13 mouse cellular contexts compared by ENCODE assay signal in the genomic region with DNA sequence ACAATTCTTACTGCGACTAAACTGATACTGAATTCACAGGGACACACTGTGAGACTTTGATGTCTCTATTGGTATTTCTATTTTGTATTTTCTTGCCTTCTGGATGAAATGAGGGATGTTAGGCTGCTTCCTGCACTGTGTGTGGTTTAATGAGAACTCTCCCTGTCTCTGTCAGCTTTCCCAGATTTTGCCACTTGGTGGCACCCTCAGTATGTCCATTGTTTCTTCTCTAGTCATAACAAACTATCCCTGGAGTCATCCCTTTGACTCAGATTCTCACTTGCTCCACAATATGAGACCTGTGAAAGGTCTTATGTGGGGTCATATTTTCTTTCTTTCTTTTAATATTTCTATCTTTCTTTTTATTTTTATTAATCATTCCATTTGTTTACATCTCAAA. TPM values are rescaled to one million over a fixed set of nuclear protein-coding genes. Genes with fewer than 3 reads are reported as not detected.
DNase-seq lines count a peak whose midpoint lies in the region; ATAC-seq and TF ChIP-seq lines count a peak whose summit lies in the region.
"Had no signal": no experiment of that assay in that cellular context is flagged by ENCODE, and none has a peak within 500 bp of the region (broad histone marks: within the 10 kb centered on the region; RNA-seq: fewer than 3 reads in every experiment).

No protein-coding gene starts in this region.

- no peaks in the 10 kb centered on the region for H3K4me1 ChIP-seq in hindbrain, postnatal 0 days (ENCODE audit: insufficient read depth, low read length)
- H3K4me1 ChIP-seq in hindbrain, embryonic 14.5 days (replicated peaks; ENCODE audit: control insufficient read depth, insufficient read depth, low read length), result no peaks in the 10 kb centered on the region

- H3K9me3 ChIP-seq in hindbrain, postnatal 0 days (ENCODE audit: low read length), result no peaks in the 10 kb centered on the region
- H3K9me3 ChIP-seq in hindbrain, embryonic 14.5 days (ENCODE audit: control insufficient read depth, low read length), result 0 out of 2 replicates have a peak, but pooled peaks cover 1% of the 10 kb centered on the region

- no peak overlapping the region for H3K9ac ChIP-seq in hindbrain, postnatal 0 days (replicated peaks; ENCODE audit: low read length)
- H3K9ac ChIP-seq in hindbrain, embryonic 14.5 days, result no peak overlapping the region

- H3K27ac ChIP-seq in hindbrain, postnatal 0 days, result no peak overlapping the region
- H3K27ac ChIP-seq in hindbrain, embryonic 14.5 days, result no peak overlapping the region

- peak; percentile 2 for DNase-seq in hindbrain, postnatal 0 days (ENCODE audit: low spot score)
- DNase-seq in hindbrain, embryonic 14.5 days (ENCODE audit: low spot score), result no peak
- DNase-seq in right cerebral cortex, adult 2 months (ENCODE audit: low spot score in 2 of 2), result peak; percentile 12 to 25
- no peak for DNase-seq in right cerebral cortex, postnatal 14 days
- peak; percentile 34 for DNase-seq in kidney, postnatal 14 days
- DNase-seq in Muller cell, postnatal 12 days (ENCODE audit: inconsistent ontology term), result no peak
- no peak for DNase-seq in thymus, postnatal 25 days

- 48% methylated on average over 1 of the region's 1 CpGs for WGBS in hindbrain, postnatal 0 days
- 57% methylated on average over 1 of the region's 1 CpGs for WGBS in hindbrain, embryonic 14.5 days

- no peak overlapping the region for H3K4me3 ChIP-seq in hindbrain, postnatal 0 days (ENCODE audit: low read length)
- H3K4me3 ChIP-seq in hindbrain, embryonic 14.5 days (replicated peaks; ENCODE audit: low read length), result no peak overlapping the region

- H3K36me3 ChIP-seq in hindbrain, postnatal 0 days (ENCODE audit: insufficient read depth, low read length), result no peaks in the 10 kb centered on the region
- no peaks in the 10 kb centered on the region for H3K36me3 ChIP-seq in hindbrain, embryonic 14.5 days (replicated peaks; ENCODE audit: control insufficient read depth, insufficient read depth)

- TF ChIP-seq CTCF in hindbrain, postnatal 0 days (IDR thresholded peaks at IDR 0.05; ENCODE audit: low read depth), result peak; percentile 28

- no peak for ATAC-seq in hindbrain, postnatal 0 days
- ATAC-seq in hindbrain, embryonic 14.5 days (ENCODE audit: low FRiP score), result no peak
- no peak for ATAC-seq in megakaryocyte-erythroid progenitor cell, adult 5-6 weeks (replicated peaks; ENCODE audit: low FRiP score, low TSS enrichment, poor library complexity, severe bottlenecking)

- H3K4me2 ChIP-seq in hindbrain, postnatal 0 days (ENCODE audit: low read depth, low read length), result no peak overlapping the region
- H3K4me2 ChIP-seq in hindbrain, embryonic 14.5 days (replicated peaks), result no peak overlapping the region

- no peaks in the 10 kb centered on the region for H3K27me3 ChIP-seq in hindbrain, postnatal 0 days (ENCODE audit: insufficient read depth, low read length)
- no peaks in the 10 kb centered on the region for H3K27me3 ChIP-seq in hindbrain, embryonic 14.5 days (ENCODE audit: control insufficient read depth, insufficient read depth, low read length)

RNA-seq across cellular contexts. Expression of gene Slc22a19, which starts 18.4 kb away (rescaled TPM):
- 0.42 TPM in 1 of 2 replicates, not detected in the other for total RNA-seq in hindbrain, postnatal 0 days (2014; rRNA removed)
- polyA plus RNA-seq in hindbrain, postnatal 0 days (2015; fragmentation: Nextera tagmentation; extraction: Ambion mirVana), result 0.11 and 0.44 TPM in 2 replicates
- 0.20 and 0.79 TPM in 2 replicates for polyA plus RNA-seq in hindbrain, embryonic 14.5 days (2014; fragmentation: Nextera tagmentation; extraction: Ambion mirVana)
- not detected in 2 replicates for total RNA-seq in megakaryocyte-erythroid progenitor cell, adult 5-6 weeks (2014; fragmentation: Nextera tagmentation)
- not detected in 2 replicates for total RNA-seq in megakaryocyte-erythroid progenitor cell, adult 5-6 weeks (2017)
- total RNA-seq: layer of hippocampus, postnatal 14 days; monocyte, adult 5-6 weeks had no signal
- polyA plus RNA-seq: embryonic facial prominence, embryonic 14.5 days; heart, postnatal 0 days; liver, embryonic 16.5 days had no signal

Comparison
In these comparisons a context has a peak if more than half of its experiments do, and no peak if none do; other contexts are left out.
1. DNase-seq: peak in hindbrain, postnatal 0 days (single experiment), right cerebral cortex, adult 2 months (2 of 2) and kidney, postnatal 14 days (single experiment); none in hindbrain, embryonic 14.5 days (single experiment), right cerebral cortex, postnatal 14 days (single experiment), Muller cell, postnatal 12 days (single experiment) and thymus, postnatal 25 days (single experiment).